Mouse (Mus musculus): ENCODE measurements at regions not wholly inside any gene's neighbourhood (a gene's known extent, or its start where the extent isn't known, plus 50 kb on each side); places are given as distances from the start of the nearest gene placed in this dataset.

DNA sequence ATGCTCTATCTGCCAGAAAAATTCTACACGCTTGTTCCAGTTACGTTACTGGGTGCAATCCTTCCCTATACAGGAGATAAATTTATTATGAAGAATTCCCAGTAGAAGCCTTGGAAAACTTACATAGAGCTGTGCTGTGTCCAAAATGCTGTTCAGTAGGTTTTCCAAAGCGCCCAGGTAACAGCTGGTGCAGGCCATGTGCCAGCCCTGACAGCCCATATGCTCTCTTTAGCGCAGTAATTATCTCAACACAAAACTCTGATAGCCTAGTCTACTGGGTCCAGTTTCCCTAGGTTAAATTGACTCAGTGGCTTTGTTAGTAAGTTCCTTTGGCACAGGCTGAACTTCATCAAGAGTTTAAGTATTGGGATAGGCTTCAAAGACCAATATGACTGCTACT is 122.2 kb upstream of the Rnf219 start:
- Histone ChIP-seq H3K27me3 (replicated peaks) (no peaks in the 10 kb centered on the region), H3K27ac (no peak overlapping the region), H3K36me3 (no peaks in the 10 kb centered on the region), H3K4me3 (no peak overlapping the region), H3K4me2 (no peak overlapping the region), H3K9me3 (replicated peaks) (no peaks in the 10 kb centered on the region), H3K9ac (no peak overlapping the region), H3K4me1 (no peaks in the 10 kb centered on the region)
- ATAC-seq = no peak
- WGBS (ENCODE audit: insufficient replicate concordance) = 77% methylated on average over 4 of the region's 4 CpGs

DNA sequence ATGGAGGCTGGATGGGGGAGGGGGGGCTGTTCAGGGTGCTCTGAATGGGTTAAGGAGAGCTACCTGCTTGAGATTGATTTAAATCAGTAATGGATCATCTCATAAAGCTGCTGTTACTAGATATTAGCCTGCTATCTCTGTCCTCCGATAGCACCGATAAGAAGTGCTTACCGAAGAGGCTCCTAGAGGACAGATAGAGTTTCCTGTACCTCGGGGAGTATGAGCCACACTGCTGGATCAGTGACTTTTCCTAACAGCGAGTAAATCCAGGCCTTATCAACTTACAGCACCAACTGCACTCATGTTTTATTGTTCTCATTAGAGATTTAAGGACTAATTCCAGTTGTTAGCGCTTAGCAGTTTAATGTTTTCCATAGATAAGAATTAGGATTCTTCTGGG is 120.3 kb upstream of the Rnf219 start:
- no peak for ATAC-seq
- 50% methylated on average over 6 of the region's 6 CpGs for WGBS (ENCODE audit: insufficient replicate concordance)
- no peaks in the 10 kb centered on the region for H3K4me1 ChIP-seq
- no peak overlapping the region for H3K9ac ChIP-seq
- H3K27ac ChIP-seq = no peak overlapping the region
- no peaks in the 10 kb centered on the region for H3K9me3 ChIP-seq (replicated peaks)
- no peak overlapping the region for H3K4me2 ChIP-seq
- no peaks in the 10 kb centered on the region for H3K36me3 ChIP-seq
- H3K4me3 ChIP-seq = no peak overlapping the region
- no peaks in the 10 kb centered on the region for H3K27me3 ChIP-seq (replicated peaks)

DNA sequence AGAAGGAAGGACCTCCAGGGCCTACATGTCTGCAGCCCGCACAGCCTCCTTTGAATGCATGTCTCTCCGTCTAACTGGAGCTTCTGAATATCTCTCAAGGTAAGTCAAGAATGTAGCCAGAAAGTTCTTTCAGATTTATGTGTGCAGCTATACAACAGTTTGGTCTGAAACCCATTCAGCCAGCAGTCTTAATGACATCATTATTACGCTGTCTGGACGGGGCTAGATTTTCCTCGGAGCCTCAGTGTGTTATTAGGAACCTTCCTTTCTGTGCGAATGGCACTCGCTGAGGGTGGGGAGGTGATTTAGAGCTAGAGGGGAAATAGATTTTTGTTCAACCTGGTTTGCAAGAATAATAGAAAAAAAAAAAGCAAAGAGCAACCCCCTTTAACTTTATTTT is 116.9 kb upstream of the Rnf219 start:
- Histone ChIP-seq H3K9ac (no peak overlapping the region), H3K9me3 (replicated peaks) (no peaks in the 10 kb centered on the region), H3K4me2 (no peak overlapping the region), H3K27me3 (replicated peaks) (no peaks in the 10 kb centered on the region), H3K4me3 (no peak overlapping the region), H3K4me1 (no peaks in the 10 kb centered on the region), H3K36me3 (no peaks in the 10 kb centered on the region), H3K27ac (no peak overlapping the region)
- no peak for ATAC-seq
- WGBS (ENCODE audit: insufficient replicate concordance) = 85% methylated on average over 7 of the region's 7 CpGs

DNA sequence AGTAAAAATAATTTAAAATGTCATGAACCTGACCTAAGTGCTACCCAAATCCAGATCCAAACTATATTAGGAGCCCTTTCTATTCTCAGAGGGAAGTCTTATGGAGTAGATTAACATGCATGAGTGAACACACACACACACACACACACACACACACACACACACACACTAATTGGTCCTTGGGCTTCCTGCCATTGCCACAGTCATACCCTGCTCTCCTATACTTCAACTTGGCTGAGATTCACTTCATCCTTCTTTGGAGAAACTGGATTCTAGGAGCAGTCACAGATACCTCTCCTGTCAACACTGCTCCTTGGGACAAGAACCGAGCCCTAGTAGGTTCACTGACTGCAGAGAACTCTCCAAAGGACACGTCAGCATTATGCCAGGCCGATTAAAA is 89.0 kb upstream of the Rnf219 start:
- H3K36me3 ChIP-seq = no peaks in the 10 kb centered on the region
- no peak for ATAC-seq
- no peaks in the 10 kb centered on the region for H3K4me1 ChIP-seq
- no peaks in the 10 kb centered on the region for H3K27me3 ChIP-seq (replicated peaks)
- no peak overlapping the region for H3K27ac ChIP-seq
- no peak overlapping the region for H3K4me2 ChIP-seq
- 60% methylated on average over 3 of the region's 3 CpGs for WGBS (ENCODE audit: insufficient replicate concordance)
- H3K9me3 ChIP-seq (replicated peaks) = 0 out of 2 replicates have a peak, but pooled peaks cover 5% of the 10 kb centered on the region
- no peak overlapping the region for H3K4me3 ChIP-seq
- H3K9ac ChIP-seq = no peak overlapping the region

DNA sequence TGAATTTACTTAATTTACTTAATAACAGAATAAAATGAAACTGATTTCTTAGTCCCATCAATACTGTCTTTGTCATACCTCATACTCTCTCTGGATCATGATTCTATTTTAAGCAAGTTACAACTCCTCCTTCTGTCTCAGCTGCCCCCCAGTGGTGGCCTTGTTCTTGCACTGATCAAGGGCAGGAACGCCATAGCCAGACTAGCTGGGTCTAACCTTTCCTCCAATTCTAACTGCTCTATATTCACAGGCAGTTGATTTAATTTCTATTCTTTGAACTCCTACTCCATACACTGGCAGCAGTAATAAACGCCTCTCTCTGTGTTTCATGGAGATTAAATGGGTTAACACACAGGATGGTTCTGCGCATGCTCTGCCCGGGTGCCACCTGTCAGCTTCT is 87.9 kb upstream of the Rnf219 start:
- no peak overlapping the region for H3K27ac ChIP-seq
- WGBS (ENCODE audit: insufficient replicate concordance) = 64% methylated on average over 4 of the region's 4 CpGs
- H3K36me3 ChIP-seq = no peaks in the 10 kb centered on the region
- no peak for ATAC-seq
- no peak overlapping the region for H3K4me3 ChIP-seq
- H3K4me1 ChIP-seq = no peaks in the 10 kb centered on the region
- H3K4me2 ChIP-seq = no peak overlapping the region
- H3K27me3 ChIP-seq (replicated peaks) = no peaks in the 10 kb centered on the region
- H3K9ac ChIP-seq = no peak overlapping the region
- 0 out of 2 replicates have a peak, but pooled peaks cover 5% of the 10 kb centered on the region for H3K9me3 ChIP-seq (replicated peaks)

DNA sequence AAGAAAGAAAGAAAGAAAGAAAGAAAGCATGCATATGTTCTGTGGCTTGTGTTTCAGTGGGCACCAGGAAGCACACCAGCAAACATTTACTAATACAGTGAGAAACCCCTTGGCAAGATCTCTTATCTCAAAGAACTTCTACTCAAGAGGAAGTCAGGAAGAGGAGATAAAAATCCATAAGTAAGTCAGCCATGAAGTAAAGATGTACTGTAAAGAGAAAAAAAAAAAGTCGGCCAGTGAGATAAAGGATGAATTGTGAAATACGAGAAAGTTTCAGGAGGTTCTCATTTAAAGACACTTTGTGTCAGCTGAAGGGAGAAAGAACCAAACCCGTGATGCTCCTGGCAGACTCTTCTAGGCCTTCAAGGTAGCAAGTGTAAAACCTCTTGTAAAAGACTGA is 72.4 kb upstream of the Rnf219 start:
- no peaks in the 10 kb centered on the region for H3K36me3 ChIP-seq
- no peak overlapping the region for H3K9ac ChIP-seq
- H3K4me3 ChIP-seq = no peak overlapping the region
- H3K4me1 ChIP-seq = no peaks in the 10 kb centered on the region
- no peaks in the 10 kb centered on the region for H3K27me3 ChIP-seq (replicated peaks)
- H3K27ac ChIP-seq = no peak overlapping the region
- no peak overlapping the region for H3K4me2 ChIP-seq
- no peaks in the 10 kb centered on the region for H3K9me3 ChIP-seq (replicated peaks)
- 54% methylated on average over 3 of the region's 3 CpGs for WGBS (ENCODE audit: insufficient replicate concordance)
- ATAC-seq = no peak

Measured in liver, embryonic 12.5 days (tissue).